Mouse (Mus musculus) cerebellum, adult 18-20 months (tissue): Measurements from ENCODE around the gene Itih1.

ENCODE experiments used
- DNase-seq, 2 experiments: peaks; one replicate each; pipeline ENCODE4 v3.0.0; 2021

Gene Itih1

GRCm38 (mm10) chr14:30903036-30903435, 40.1 kb downstream of the Itih1 start:
- no peak for DNase-seq

- no peak for DNase-seq
Measured at GRCm38 (mm10) chr14:30902628-30903027, 40.5 kb downstream of the Itih1 start.

- DNase-seq, result no peak
Measured at GRCm38 (mm10) chr14:30899972-30900371, 43.1 kb downstream of the Itih1 start.

- peak; percentile 35 to 47 for DNase-seq
Measured at GRCm38 (mm10) chr14:30888271-30888732, 54.8 kb downstream of the Itih1 start.

- no peak for DNase-seq
Measured at GRCm38 (mm10) chr14:30886204-30886603, 56.9 kb downstream of the Itih1 start, which contains the start of gene Itih4. TSS of gene Itih4 (plus strand) at chr14:30886476.

GRCm38 (mm10) chr14:30885298-30885697, 57.8 kb downstream of the Itih1 start:
- no peak for DNase-seq

- peak; percentile 47 to 54 for DNase-seq
Measured at GRCm38 (mm10) chr14:30881718-30882108, 61.4 kb downstream of the Itih1 start.

- peak; percentile 74 for DNase-seq
Measured at GRCm38 (mm10) chr14:30880811-30881717, 62.0 kb downstream of the Itih1 start.

- DNase-seq, result no peak
Measured at GRCm38 (mm10) chr14:30880251-30880650, 62.8 kb downstream of the Itih1 start.

GRCm38 (mm10) chr14:30879794-30880193, 63.3 kb downstream of the Itih1 start:
- DNase-seq, result no peak
